Mouse (Mus musculus) CD4-positive helper T cell, adult 2 months (primary cell): ENCODE results near the gene Hmcn2.

Source experiments
- DNase-seq: peaks from one replicate; pipeline ENCODE4 v3.0.0-alpha.2; 2012; ENCODE audit warnings: low read depth, missing footprints, low spot score

The Hmcn2 gene

DNA sequence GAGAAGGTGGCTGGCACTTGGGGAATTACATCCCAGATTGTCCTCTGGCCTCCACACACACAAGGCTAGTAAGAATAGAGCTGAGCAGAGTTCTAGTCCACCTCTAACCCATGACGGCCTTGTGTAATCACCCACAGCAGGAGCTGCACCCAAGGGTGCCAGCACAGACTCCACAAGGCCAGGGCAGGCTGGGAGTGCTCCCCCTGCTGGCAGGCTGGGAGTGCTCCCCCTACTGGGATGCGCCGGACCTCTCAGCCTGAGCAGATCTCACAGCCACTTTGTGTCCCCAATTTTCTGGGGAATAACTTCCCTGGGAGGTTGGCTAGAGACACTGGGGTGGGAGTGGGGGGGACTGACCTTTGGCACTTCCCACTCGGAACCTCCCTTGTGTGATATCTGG, 68.7 kb downstream of the Hmcn2 start:
- DNase-seq, result peak; percentile 47

DNA sequence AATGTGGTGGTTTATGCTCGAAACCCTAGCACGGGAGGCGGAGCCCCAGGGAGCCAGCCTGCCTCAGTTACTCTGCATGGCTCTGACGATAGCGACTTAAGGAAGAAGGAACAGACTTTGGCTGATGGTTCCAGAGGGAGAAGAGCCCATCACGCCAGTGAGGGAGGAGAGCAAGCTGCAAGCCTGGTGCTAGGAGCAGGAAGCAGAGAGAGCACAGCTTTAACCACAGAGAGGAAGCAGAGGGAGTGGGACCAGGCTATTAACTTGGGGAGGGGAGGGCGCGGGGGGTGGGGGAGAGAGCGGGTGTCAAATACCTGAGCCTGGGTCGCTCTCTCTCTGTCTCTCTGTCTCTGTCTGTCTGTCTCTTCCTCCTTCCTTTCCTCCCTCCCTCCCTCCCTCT, 102.8 kb downstream of the Hmcn2 start:
- DNase-seq, result no peak

DNA sequence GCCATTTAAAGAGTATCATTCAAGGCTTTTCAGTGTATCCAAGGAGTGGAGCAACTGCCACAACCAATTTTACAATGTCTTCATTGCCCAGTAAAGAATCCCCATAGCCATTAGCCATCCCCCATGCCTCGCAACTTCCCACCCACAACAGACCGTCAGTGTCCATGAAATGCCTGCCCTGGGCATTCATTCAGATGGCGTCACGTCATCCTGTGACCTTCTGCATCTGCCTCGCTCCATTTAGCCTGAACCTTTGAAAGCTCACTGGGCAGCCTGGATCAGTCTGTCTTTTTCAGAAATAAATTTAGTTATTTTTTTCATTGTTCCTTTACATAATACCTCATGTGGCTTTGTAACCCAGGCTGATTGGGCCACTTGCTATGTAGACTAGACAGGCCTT, 103.8 kb downstream of the Hmcn2 start:
- no peak for DNase-seq

DNA sequence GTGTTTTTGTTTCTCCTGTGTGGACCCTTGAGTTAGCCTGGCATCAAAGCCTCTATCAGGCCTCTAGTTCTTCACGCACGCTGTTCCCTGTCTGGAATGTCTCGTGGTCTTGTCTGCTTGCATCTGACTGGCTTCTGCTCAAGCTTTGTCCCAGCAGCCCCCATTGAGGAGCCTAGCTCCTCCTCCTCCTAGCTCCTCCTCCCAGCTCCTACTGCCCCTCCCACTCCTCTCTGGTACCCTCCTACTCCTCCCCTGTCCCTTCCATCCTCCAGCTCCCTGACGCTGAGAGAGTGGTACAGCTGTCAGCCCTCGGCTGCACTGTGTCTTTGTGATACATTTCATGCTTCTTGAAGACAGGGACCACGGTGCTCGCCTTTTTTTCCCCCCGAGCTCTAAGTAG, 104.4 kb downstream of the Hmcn2 start:
- no peak for DNase-seq

DNA sequence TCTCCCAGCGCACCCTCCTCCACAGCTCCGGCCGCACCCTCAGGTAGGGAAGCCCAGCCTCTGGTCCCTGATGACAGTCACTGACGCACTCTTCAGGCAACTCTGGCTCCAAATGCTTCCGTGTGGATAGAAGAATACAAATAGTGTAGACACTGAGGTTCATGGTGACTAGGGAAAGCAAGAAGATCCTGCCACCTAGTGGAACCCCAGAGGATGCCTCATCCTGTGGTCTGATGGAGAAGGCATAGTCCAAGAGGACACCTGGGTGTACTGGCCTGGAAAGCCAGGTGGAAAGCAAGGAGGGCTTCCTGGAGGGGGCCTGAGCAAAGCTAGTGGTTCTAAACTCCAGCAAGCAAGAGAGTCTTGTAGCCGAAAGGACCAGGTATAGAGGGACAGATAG, 106.7 kb downstream of the Hmcn2 start:
- no peak for DNase-seq

DNA sequence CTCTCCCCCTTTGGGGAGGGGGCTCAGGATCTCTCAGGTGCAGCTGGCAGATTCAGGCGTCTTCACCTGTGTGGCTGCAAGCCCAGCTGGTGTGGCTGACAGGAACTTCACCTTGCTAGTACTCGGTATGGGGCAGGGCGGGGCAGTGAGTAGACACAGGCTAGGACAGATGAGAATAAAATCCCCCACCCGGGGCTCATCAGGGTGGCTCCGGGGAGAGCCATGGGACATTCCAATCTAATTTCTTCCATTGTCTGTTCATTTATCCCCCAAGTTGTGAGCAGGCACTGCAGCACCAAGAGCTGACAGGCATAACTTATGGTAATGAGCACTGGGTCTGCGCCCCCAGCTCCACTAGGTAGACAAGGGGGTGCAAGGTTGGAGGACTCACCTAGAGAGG, 108.4 kb downstream of the Hmcn2 start:
- DNase-seq, result no peak

DNA sequence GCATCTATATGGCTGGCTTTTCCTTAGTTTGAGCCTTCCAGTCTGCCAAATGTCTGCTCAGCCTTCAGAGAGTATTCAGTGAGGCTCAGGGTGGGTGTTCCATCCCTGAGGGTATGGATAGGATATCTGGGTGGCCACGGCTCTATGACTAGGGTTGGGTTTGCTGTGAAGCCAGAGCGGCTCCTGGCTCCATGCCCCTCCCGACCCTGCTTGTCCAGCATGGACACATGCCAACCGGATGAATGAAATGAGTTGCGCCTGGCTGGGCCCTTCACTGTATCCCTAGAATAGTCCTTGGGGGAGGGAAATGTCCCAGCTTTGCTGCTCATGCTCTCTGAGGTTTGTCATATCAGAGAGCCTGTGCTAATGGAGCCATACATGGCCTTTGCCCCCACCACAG, 117.3 kb downstream of the Hmcn2 start:
- no peak for DNase-seq

DNA sequence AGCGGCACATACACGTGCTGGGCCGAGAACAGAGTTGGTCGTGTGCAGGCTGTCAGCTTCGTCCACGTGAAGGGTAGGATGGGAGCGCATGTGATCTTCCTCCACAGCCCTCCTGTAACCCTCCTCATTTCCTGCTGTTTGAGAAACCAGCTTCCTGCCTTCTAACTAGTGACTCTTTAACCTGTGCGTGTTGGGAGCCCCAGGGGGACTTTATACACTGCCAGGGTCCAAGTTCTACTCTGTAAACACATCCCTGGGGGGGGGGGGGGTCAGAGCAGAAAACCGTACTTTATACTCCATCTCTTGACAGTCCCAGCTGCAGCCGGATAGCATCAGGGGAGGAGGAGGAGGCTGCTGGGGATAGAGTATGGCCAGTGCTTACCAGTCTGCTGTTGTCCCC, 120.5 kb downstream of the Hmcn2 start:
- no peak for DNase-seq

DNA sequence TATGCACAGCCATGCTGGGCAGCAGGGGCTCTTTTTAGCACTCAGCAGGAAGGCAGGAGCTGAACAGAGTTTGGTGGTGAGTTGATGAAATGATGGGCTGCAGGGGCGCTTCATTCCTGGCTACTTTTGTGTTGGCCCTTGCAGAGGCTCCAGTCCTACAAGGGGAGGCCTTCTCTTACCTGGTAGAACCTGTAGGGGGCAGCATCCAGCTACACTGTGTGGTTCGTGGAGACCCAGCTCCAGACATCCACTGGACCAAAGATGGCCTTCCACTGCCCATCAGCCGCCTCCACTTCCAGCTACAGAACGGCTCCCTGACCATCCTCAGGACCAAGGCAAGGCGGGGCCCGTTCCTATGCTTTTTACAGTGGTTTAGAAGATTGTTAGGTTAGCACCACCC, 121.4 kb downstream of the Hmcn2 start:
- peak; percentile 52 for DNase-seq

DNA sequence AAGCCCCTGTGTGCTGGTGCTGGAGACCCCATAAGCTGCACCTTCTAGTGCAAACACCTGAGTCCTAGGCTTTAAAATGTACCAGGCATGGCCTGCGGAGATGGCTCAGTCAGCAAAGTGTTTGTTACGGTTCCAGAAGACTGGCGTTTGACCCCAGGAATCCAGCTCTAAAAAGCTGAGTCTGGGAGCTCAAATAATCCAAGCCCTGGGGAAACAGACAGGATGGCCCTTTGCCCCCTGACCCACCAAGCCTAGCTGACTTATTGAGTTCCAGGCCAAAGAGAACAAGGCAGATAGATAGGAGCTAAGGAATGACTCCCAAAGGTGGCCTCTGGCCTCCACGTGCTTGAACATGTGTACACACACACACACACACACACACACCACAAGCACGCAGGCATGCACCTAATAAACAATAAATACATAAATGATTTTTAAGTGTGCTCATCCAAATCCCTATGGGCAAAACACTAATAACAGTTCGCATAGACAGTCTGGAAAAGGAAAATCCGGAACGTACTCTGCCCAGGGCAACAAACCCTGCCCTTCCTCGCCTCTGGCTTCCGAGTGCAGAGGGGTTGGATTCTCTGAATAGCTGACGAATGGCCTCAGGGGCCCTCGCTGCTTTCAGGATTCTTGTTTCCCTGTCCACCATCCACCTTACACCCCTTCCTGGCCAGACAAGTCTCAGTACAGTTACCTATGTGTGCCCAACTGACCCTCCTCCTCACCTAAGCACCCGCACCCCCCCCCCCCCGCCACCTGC, 123.4 kb downstream of the Hmcn2 start:
- no peak for DNase-seq

DNA sequence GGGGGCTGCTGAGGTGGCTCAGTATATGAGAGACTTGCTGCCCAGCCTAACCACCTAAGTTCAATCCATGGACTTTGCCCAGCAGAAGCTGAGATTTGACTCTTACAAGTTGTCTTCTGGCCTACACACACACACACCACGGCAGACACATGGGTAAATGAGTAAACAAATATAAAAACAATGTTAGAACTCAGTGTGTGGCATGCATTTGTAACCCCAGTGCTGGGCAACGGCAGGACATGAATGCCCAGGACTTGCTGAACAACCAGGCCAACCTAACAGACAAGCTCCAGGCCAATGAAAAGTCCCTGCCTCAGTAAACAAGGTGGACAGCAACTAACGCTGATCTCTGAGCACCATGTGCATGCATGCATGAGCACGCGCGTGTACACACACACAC, 125.4 kb downstream of the Hmcn2 start:
- no peak for DNase-seq

DNA sequence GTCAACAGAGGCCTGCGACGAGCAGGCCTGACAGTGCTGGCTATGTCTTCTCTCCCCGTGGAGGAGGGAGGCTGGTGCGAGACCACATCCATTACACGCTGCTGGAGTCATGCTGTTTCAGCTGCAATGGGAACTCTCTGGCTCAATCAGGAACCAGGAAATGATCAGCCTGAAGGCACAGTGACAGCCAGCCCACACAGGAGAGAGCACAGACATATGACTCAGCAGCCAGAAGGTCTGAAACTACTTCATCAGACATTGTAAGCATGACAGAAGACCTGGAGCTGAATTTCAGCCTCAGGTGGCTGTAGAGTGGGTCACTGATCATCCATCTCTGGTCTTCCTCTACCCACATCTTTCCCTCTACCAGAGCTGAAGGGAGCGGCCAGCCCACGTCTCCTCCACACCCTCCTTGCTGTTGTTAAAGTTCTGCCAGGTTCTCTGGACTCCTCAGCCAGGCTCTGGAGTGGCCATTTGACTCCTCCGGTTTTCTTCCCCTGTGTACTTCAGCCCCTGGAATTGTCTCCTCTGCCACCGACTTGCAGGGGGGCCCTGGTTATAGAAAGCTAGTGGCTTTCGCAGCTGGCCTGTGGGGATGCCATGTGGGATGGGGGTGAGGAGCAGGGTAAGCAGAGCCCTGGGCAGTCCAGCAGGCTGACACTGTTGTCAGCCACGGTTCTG, 128.4 kb downstream of the Hmcn2 start:
- DNase-seq, result no peak

DNA sequence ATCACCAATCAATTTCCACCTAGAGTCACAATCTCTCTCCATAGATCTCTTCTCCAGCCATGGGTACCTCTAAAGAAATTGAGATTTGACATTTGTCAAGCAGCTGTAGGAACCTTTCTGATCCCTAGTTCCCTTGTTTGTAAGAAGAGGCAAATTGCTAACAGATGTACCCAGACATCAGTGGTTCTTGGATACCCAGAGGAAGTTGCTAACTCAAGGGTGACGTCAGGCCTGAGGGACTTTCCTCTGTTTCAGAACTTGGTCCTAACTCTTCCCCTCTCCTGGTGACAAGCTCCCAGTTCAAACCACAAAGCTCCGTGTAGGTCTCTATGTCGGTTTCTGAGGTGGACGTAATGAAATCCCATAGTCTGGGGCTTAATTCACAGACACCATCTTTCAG, 131.8 kb downstream of the Hmcn2 start:
- peak; percentile 19 for DNase-seq

DNA sequence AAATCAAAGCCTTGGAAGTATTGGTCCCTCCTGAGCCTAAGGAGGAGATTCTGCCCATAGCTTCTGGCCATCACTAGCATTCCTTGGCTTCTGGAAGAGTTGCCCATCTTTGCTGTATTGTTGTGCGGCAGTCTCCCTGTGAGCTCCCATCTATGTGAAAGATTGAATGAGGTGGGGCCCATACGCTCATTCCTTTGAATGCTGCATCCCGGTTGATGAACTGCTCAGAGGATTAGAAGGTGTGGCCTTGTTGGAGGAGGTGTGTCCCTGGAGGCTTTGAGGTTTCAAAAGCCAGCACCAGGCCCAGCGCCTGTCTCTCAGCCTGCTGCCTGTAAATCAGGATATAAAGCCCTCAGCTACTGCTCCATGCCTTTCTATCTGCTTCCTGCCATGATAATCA, 132.2 kb downstream of the Hmcn2 start:
- no peak for DNase-seq

DNA sequence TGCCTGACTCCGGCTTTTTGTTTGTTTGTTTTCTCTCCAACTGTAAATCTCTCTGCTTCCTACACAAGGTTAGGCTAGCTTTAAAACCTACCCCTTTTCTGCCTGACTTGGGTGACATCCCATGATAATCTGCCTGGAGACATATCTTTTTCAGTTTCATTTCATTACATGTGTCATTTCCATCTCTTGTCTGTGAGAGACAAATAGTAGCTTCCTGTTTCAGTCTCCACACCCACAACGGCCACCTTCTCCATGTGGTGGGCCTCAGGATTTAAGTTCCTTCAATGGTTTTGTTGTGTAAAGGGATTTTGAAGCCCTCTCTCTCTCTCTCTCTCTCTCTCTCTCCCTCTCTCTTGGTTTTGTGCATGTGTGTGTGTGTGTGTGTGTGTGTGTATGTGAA, 133.3 kb downstream of the Hmcn2 start:
- peak; percentile 18 for DNase-seq

DNA sequence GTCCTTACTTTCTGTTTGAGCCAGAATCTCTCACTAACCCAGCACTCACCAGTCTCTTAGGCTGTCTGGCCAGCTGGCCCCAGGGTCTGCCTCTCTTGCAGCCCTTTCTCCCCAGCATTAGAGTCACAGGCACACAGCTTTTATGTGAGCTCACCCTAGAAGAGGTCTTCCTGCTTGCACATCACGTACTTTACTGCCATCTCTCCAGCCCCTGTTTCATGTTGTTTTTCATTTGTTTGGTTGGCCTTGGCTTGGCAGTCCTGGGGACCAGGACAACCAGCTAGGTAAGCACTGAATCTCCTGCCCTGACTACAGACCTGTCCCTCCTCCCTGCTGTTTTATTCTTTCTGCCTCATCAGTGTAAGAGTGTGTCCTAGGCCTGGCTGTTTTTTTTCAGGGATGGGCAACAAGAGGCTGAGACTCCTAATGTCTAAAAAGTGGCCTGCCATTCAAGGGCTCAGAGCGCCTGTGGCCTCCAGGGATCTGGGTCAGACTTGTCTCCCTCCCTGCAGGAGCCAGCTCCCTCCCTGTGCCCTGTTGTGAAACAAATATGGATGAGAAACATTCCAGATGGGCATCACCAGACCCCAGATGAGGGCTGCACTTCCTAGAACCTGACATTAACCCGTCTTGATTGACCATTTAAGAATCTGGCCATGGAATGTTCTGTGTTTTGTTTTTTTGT, 134.7 kb downstream of the Hmcn2 start:
- DNase-seq, result no peak

DNA sequence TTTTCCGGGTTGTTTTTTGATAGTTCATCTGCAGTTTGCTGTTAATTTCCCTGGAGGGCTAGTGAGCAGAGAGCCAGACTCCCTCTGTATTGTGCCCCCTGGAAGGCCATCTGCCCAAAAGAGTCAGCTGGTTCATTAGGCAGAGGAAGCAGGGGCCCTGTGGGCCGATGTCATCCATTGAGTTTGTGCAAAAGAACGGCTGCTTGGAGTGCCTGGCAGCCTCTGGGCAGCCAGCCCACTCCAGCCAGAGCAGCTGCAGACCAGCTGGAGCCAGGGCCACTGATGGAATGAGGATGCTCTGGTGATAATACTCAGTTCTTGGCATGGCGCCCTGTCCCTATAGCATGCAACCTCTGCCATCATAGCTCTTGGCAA, 135.2 kb downstream of the Hmcn2 start:
- DNase-seq, result no peak

DNA sequence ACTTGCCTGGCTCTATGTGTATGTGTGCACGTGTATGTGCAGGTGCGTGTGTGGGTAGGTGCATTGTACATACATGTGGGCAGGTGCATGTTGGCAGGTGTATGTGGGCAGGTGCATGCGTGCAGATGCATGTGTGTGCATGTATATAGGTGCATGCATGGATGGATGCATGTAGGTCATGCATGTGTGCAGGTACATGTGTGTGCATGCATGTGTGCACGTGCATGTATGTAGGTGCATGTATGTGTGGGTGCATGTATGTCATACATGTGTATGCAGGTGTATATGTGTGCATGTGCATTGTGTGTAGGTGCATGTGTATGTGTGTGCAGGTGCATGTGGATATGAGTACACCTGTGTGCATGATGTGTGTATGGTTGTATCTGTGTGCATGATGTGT, 135.7 kb downstream of the Hmcn2 start:
- no peak for DNase-seq

DNA sequence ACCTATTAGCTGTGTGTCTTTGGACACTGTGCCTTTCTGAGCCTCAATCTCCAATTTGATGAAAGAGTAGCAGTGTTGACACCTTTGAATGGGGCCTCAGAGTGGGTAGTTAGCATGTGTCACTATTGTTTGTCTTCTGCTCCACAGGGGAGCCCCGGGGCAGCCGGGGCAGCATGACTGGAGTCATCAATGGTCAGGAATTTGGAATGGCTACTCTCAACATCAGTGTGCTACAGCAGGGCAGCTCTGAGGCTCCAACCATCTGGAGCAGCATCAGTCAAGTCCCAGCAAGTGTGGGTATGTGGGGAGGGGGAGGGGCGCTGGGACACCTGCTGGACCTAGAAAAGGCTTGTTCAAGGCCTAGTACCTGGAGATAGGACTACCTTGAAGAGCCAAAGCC, 136.4 kb downstream of the Hmcn2 start:
- no peak for DNase-seq

DNA sequence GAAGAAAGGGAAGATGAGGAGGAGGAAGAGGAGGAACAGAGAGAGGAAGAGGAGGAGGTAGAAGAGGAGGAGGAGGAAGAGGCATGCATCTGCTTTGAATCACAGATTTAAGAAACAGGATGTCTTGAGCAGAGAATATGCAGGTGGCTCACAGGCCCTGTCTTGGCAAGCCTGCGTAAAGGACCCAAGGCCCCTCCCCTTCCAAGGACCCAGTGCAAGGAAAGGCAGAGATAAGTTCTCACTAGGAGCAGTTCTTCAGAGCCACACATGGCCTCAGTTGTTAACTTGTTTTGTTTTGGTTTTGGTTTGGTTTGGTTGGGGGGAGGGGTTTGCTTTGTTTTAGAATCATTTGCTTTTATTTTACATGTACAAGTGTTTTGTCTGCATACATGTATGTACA, 137.3 kb downstream of the Hmcn2 start:
- DNase-seq, result peak; percentile 42

DNA sequence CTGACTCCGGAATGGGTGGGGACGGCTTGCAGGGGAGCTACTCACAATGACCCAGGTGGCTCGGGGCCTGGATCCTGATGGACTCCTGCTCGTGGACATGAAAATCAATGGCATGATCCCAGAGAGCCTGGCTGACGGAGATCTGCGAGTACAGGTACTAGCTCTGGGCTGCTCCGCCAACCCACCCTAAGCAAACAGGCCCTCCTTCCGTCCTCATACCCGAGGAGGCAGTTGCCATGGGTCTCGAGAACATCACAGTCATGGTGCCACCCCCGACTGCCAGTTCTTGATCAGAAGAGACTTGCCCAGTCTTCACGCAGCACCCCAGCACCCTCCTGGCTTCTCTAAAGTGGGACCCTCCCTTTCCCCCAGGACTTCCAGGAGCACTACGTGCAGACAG, 138.8 kb downstream of the Hmcn2 start:
- DNase-seq, result no peak

DNA sequence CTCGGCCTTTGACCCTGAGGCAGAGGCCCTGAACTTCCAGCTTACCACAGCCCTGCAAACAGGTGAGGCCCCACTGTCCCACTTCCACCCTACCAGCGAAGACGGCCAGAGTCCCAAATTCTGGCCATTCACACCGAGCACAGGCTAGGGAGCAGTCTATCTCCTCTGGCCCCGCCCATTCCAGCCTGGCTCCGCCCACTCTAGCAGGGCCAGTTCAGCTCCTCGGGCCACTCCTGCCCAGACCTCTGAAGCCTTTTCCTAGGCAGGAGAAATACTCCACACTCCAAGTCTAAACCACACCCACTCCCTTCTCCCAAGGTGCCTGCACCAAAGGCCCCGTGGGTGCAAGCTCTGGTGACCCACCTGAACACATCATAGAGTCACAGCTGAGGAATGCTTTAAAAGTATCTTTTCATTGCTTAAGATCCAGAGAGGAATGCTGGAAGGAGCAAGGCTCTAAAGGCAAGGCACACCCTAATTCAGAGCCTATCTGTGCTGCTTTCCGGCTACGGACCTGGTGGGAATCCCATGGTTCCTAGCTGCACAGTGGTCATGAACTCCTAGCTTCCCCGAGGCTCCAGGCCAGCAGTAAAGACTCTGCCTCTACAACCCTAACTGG, 139.5 kb downstream of the Hmcn2 start:
- no peak for DNase-seq

DNA sequence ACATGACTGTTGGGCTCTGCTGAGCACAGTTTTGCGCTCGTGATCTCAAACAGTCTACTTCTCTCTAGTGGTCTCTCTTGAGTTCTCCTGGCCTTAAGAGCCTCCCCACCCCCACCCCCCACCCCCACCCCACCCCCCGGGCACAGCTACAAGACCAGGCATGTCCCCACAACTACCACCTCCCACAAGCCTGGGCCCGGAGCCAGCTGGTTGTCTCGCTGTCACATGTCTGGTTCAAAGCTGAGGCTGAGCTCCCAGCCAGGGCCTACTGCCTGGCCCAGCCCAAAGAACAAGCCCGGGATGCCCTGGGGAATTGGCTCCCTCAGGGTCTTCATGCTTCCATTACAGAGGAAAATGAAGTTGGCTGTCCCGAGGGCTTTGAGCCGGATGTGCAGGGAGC, 140.1 kb downstream of the Hmcn2 start:
- no peak for DNase-seq
